Mouse (Mus musculus): ENCODE measurements around the gene Cabp4. TPM values are rescaled to one million over a fixed set of nuclear protein-coding genes. Genes with fewer than 3 reads are reported as not detected.
A peak's percentile ranks its signal among the peaks of the same experiment; 100 is the strongest.
"Not testable (repeated sequence)": the region's sequence is repeated elsewhere in the genome, so short reads cannot be mapped to it uniquely, and the experiment has no call there.

Gene Cabp4
- total RNA-seq, 2 experiments from 2014 or later: 0.39 TPM; not detected in 1

DNA sequence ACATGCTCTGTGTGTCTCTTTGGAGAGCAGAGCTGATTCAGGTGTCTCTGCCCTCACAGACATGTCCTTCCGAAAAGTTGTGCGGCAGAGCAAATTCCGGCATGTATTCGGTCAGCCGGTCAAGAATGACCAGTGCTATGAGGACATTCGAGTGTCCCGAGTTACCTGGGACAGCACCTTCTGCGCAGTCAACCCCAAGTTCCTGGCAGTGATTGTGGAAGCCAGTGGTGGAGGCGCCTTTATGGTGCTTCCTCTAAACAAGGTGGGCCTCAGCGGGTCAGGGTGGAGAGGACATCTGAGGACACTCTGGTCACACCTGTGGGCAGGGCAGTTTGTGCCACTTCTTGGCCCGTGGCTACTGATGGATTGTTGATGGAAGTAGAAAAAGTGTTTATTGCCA, 5.5 kb upstream of the Cabp4 start:
- ATAC-seq (replicated peaks; ENCODE audit: low FRiP score, low TSS enrichment, poor library complexity, severe bottlenecking): no peak

DNA sequence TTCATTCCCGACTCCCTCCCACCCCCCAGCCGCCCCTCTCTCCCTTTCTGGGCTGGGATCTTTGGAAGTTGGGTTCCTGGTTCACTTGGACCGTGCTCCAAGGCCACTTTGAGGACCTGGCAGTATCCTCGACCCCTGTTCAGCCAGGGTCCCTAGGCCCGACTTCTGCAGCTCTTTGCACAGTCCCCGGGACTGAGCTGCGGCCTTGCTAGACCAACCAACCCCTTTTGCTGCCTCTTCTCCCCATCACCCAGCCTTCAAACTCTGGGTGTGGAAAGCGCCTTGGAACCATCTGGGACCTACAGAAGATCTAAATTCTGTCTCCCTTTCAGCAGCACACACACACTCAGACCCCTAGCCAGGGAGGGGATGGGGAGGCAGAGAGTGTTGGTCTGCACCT, 5.0 kb upstream of the Cabp4 start:
- no peak for ATAC-seq (replicated peaks; ENCODE audit: low FRiP score, low TSS enrichment, poor library complexity, severe bottlenecking)

DNA sequence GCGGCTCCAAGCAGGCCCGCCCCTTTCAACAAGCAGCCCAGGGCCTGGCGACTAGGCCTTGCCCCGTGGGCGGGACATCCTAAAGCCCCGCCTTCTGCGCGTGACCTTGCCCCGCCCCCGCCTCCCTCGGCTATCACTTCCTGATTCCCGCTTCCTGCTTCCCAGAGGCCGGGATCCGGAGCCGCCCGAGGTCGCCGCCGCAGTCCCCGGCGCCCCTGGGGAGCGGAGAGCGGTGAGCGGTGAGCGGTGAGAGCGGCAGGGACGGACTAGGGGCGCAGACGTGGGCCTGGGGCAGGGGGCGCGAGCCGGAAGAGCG, 4.6 kb upstream of the Cabp4 start, which contains the start of gene Coro1b:
Coro1b (plus strand) TSS at position 129 of the 316 bp plus-strand sequence.
- peak; percentile 89 for ATAC-seq (replicated peaks; ENCODE audit: low FRiP score, low TSS enrichment, poor library complexity, severe bottlenecking)

DNA sequence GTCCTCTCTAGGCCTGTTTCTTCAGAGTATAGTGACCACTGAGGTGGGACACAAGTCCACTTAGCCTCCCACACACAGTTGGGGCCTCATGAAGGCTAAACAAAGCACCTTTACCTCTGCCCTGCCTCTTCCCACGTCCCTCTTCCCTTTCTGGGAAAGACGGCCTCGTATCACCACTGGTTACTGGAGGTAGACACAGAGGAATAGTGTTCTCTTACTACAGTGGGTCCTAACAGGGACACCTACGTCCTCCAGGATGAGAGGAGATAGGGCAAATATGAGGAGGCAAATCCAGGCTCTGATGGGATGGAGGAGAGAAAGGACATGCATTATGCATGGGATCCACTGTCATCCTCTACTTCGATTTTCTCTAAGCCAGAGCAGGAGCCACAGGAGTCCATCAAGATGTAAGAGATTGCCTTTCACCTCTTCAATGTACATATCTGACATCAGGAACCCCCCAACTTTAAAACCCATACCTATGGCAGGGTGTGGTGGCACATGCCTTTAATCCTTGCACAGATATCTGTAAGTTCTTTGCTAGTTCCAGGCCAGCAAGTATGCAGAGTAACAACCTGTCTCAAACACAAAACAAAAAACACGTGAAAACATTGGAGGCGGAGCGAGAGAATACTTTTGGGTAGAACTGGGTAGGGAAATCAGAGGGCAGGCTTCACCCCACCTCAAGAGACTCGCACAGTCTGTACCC, 4.1 kb upstream of the Cabp4 start:
- ATAC-seq (replicated peaks; ENCODE audit: low FRiP score, low TSS enrichment, poor library complexity, severe bottlenecking): no peak

DNA sequence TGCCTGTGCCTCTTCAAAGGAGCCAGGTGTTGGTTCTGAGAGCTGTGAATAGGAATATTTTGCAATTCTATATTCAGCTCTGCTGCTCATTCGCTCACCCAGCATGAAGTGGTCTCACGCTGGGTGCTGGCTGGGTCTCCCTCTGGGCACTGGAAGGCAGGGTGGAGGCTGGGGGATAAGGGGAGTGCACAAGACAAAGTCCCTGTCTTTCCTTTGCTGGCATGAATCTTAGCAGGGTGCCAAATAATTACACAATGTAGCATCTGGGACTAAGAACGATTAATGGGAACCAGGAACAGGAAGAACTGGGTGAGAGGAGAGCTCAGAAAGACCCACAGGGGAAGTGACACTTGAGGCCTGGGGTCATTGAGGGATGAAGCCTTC, 3.2 kb upstream of the Cabp4 start:
- no peak for ATAC-seq (replicated peaks; ENCODE audit: low FRiP score, low TSS enrichment, poor library complexity, severe bottlenecking)

DNA sequence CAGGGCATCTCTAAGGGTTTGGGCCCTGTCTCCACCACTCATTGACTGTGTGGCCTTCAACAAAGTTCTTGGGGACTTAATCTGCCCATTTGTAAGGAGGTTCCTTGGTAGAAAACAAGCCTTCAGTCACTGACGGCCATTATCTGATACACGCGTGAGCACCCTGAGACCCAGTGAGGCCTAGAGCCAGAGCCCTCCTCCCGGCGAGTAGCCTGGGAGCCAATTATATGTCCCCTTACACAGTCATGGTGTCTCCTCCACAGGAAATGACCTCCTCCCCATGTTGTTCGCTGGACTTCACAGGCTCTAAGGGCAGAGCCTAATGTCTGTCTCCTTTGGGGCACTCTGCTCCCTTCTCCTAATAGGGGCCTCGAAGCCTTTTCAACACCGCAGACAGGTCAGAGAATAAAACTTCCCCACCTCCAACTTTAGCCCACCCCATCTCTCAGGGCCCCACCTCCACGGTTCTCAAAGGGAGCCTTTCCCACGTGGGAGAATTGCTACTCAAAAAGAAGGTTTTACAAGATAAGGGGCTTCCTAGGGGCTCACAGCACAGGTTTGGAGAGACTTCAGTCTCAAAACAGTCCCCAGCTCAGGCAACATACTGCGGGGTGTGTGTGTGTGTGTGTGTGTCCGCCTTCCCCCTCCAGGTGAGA, 2.7 kb upstream of the Cabp4 start:
- no peak for ATAC-seq (replicated peaks; ENCODE audit: low FRiP score, low TSS enrichment, poor library complexity, severe bottlenecking)

DNA sequence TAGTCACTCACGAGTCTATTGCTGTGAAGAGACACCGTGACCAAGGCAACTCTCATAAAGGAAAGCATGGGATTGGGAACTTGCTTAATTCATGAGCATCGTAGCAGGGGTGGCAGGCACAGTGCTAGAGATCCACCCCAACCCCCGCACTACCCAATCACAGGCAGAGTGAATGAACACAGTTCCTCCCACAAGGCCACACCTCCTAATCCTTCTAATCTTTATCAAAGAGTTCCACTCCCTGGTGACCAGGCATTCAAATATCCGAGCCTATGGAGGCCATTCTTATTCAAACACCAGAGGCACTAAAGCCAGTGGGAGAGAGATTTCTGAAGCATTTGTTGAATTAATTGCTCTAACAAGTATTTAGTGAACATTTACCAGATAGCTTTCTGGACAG, 2.1 kb upstream of the Cabp4 start:
- no peak for ATAC-seq (replicated peaks; ENCODE audit: low FRiP score, low TSS enrichment, poor library complexity, severe bottlenecking)

DNA sequence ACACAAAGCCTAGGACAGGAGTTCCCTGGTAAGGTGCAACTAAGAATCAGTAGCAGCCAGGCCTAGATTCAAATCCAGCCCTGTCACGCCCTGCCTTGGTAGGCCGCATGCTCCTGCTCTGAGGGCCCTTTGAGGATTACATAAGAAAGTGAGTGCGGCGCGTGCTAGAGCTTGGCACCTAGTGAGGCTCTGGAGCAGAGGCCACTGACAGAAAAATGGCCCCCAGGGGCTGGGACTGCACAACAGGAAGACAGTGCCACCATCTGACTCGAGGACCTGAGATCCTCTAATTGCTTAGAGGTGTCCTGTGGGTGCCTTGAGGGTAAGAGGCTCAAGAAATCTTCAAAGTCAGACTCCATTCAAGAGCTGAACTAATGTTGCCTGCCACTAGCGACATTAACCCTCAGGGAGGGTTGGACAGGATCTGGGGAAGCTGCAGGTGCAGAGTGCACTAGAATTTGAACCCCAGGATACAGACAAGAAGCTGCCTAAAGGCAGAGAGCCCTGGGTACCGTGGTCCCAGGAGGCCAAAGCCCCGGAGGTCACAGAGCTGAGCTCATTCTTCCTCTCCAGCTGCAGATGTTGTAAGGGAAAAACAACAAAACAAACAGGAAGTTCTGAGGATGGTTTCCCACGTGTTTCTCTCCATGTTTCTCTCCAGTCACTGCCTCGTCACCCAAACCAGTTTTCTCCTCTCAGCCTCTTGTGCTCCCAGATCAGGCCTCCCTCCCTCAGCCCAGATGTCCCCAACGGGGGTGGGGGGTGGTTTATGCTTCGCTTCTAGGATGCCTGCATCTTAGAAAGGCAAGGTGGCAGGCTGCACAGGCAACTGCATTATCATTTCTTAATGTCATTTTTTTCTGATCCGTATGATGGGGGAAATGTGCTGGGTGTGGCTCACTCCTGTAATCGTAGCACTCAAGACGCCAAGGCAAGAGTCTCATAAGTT, 991 bp upstream of the Cabp4 start:
- ATAC-seq (replicated peaks; ENCODE audit: low FRiP score, low TSS enrichment, poor library complexity, severe bottlenecking): no peak

DNA sequence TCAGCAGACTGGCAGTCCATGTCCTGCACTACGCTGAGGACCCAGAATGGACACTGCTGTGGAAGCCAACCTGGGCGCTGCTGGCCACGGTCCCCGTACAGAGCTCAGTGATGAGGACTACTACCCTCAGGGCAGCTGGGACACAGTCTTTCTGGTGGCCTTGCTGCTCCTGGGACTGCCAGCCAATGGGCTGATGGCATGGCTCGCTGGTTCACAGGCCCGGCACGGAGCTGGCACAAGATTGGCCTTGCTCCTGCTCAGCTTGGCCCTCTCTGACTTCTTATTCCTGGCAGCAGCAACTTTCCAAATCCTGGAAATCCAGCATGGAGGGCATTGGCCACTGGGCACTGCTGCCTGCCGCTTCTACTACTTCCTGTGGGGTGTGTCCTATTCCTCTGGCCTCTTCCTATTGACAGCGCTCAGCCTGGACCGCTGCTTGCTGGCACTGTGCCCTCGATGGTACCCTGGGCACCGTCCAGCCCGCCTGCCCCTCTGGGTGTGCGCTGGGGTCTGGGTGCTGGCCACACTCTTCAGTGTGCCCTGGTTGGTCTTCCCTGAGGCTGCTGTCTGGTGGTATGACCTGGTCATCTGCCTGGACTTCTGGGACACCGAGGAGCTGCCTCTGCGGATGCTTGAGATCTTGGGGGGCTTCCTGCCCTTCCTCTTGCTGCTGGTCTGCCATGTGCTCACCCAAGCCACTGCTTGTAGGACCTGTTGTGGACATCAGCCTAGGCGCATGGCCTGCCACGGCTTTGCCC, 1.2 kb downstream of the Cabp4 start:
- ATAC-seq (replicated peaks; ENCODE audit: low FRiP score, low TSS enrichment, poor library complexity, severe bottlenecking): 0 out of 2 replicates have a peak, but pooled peaks have one; percentile 6

DNA sequence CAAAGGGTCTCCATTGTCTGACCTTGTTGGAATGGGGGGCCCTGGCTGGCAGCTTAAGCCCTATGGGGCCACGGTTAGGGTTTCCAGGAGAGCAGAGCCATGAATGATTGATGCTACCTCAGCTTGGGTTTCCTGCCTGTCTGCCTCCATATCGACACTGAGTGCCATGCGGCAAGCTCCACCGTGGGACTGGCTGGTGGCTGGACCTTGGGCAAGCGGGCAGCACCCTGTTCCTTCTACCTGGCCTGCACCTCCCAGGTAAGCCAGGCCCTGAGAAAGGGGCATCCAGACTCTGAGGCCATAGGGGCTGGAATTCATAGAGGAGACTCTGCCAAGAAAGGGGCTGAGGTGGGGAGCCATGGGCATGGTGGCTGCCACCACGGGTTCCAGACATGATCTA, 3.7 kb downstream of the Cabp4 start:
- ATAC-seq (replicated peaks; ENCODE audit: low FRiP score, low TSS enrichment, poor library complexity, severe bottlenecking): no peak

DNA sequence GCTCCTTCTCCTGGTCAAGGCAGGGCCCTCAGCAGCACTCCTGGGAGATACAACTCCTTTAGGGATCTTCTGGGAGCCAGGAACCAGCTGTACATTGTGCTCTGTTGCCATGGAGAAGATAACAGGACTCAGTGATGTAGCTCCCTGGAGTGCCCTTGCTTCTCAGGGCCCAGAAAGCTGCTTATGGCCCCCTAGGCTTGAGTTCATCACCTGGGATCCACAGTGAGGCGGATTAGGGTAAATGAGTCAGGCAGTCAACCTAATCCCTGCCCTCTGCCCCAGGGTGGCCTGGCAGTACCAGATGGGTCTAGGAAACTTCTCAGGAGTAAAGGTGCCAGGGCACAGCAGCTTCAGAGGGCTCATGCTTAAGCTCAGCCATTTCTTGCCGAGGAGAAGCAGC, 4.4 kb downstream of the Cabp4 start, which contains the start of gene Gpr152:
Gpr152 (plus strand) TSS at position 342 of the 400 bp plus-strand sequence.
- ATAC-seq (replicated peaks; ENCODE audit: low FRiP score, low TSS enrichment, poor library complexity, severe bottlenecking): no peak

DNA sequence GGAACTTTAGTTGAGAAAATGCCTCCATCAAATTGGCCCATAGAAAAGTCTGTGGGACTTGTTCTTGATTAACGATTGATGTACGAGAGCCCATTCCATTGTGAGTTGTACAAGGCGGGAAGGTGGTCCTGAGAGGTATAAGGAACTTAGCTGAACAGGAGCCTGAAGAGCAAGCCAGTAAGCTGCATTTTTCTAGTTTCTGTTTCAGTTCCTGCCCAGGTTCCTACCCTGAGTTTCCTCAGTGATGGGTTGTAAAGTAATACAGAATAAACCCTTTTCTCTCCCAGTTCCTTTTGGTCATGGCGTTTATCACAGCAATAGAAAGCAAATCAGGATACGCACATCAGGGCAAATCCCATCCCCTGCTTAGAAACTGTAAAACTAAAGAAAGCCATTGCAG, 5.9 kb downstream of the Cabp4 start:
- no peak for ATAC-seq (replicated peaks; ENCODE audit: low FRiP score, low TSS enrichment, poor library complexity, severe bottlenecking)

DNA sequence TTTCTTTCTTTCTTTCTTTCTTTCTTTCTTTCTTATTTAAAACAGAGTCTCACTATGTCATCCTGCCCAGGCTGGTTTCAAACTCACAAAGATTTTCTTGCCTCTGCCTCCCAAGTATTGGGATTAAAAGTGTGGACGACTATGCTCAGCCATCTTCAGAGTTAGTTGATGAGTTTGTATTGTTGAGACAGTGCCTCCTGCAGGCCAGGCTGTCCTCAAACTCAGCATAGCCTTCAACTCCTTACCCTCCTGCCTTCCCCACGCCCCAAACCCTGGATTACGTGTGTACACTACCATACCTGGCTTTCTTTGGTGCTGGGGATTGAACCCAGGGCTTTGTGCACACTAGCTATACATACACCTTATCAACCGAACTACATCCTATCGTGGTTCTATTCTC, 7.4 kb downstream of the Cabp4 start:
- ATAC-seq (replicated peaks; ENCODE audit: low FRiP score, low TSS enrichment, poor library complexity, severe bottlenecking): peak; percentile 65; the same call in 1 of the 2 replicates

DNA sequence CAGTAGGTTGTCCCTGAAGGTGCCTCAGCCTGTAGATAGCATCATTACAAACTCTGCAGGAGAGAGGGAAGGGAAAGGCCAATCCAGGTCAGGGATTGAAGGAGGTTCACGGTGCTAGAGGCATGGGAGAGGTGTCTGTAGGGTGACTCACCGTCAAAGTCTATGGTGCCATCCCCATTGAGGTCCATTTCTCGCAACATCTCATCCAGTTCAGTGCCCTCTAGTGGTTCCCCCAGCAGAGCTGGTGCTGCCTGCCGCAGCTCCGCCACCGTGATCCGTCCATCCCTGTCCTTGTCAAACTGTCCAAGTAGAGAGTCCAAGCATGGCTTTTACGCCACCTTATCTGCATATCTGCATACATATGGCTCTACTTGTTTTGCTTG, 7.9 kb downstream of the Cabp4 start:
- peak; percentile 74; the same call in 1 of the 2 replicates for ATAC-seq (replicated peaks; ENCODE audit: low FRiP score, low TSS enrichment, poor library complexity, severe bottlenecking)

DNA sequence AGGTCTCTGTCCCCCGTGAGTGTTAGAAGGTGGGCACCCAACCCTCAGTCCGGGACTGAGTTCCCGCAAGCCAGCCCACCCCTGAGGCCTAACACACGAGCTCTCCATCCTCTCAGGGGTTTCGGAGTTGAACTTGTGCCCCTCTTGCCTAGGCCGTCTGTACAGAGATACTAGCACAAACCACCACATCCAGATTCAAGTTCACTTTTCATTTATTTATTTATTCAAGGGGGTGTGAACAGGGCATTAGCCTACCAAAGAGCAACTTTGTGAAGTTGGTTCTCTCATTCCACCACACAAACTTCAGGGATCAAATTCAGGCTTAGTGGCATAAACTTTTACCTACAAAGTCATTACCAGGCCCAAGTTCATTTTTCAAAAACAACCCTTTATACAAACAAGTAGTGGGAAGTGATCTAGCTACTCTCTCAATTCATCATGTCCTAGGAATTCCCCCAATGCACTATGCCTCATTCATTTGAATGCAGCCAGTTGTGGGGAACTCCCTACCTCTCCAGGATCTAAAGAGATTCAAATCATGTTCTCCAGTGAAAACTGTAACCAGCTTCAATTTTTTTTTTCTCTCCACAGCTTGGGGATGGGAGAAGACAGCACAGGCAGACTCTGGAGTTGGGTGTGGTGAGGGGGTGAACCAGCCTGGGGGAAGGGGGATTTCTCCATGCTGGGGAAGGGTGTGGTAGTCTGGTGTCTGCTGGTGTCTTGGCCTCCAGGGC, 8.4 kb downstream of the Cabp4 start:
- ATAC-seq (replicated peaks; ENCODE audit: low FRiP score, low TSS enrichment, poor library complexity, severe bottlenecking): not testable (repeated sequence)

DNA sequence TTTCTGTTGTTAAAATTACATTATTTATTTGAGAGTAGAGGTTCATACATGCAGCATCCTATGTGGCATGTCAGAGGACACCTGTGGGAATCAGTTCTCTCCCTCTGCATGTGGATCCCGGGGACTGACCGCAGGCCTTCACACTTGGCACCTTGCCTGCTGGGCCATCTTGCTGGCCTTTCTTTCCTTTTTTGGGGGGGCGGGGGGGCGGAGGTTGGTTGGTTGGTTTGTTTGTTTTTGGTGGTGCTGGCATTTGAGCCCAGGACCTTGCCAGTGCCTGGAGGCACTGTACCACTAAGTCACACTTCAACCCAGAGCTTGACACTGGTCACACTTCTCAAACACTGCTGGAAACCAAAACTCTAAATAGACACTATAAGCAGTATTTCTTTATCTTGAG, 9.5 kb downstream of the Cabp4 start:
- no peak for ATAC-seq (replicated peaks; ENCODE audit: low FRiP score, low TSS enrichment, poor library complexity, severe bottlenecking)

DNA sequence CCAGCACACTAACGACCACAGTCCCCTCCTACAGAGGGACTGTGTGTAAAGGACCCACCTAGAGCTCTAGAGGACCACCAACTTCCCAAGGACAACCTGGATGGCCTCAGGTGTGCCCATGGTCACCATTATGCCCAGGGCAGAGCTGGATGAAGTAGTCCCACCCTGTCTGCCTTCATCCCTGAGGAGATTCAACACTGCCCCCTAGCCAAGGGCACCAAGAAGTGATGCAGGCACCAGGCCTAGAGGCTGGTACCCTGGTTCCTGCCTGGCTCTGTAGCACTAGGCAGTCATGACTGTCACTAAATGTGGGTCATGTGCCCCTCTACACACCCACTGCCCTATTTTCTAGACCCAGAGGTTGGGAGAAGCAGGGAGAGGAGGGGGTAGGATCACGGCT, 12.1 kb downstream of the Cabp4 start:
- ATAC-seq (replicated peaks; ENCODE audit: low FRiP score, low TSS enrichment, poor library complexity, severe bottlenecking): 0 out of 2 replicates have a peak, but pooled peaks have one; percentile 37

DNA sequence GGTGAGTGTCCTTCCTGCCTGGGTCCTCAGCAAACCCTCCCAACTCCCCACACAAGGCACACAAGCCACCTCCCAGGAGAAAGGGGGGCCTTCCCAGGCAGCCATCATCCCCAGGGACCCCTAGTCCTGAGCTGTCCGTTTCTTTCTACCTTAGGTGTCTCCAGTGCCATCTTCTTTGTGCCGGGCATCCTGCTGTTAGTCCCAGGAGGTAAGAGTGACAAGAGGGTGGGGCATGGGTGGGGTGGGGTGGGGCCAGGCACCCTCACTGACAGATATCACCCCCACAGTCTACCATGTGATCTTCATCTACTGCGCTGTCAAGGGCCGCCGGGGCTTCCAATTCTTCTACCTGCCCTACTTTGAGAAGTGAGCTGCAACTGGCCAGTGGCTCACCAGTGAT, 12.8 kb downstream of the Cabp4 start:
- ATAC-seq (replicated peaks; ENCODE audit: low FRiP score, low TSS enrichment, poor library complexity, severe bottlenecking): peak; percentile 50

DNA sequence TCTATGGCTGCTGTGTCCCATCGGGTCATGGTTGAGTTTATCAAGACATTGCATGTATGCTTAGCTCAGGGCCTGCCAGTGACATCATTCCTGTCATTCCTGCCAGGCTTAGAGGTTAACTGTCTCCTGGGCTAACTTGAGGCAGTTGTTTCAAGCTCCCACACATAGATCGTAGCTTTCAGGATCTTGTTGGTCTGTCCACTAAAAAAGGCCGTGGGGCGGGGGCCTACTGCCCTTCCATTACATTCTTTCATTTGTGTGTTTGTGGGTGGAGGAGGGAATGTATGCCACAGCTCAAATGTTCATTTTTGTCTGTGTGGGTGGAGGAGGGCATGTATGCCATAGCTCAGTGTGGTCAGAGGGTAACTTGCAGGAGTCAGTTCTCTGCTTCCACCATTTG, 13.7 kb downstream of the Cabp4 start:
- no peak for ATAC-seq (replicated peaks; ENCODE audit: low FRiP score, low TSS enrichment, poor library complexity, severe bottlenecking)

Data from megakaryocyte-erythroid progenitor cell, adult 5-6 weeks (primary cell).